Mouse (Mus musculus) small intestine, adult 2 months (tissue): ENCODE measurements around the gene Sipa1l3. TPM values are rescaled to one million over a fixed set of nuclear protein-coding genes. Genes with fewer than 3 reads are reported as not detected.
A peak's percentile ranks its signal among the peaks of the same experiment; 100 is the strongest.

Source experiments
- H3K27ac ChIP-seq: fragments of 200-500 bp; 2 replicates; pipeline ENCODE4 v1.5.1; 2012; ENCODE audit warnings: low read depth, low read length, control low read depth, inconsistent platforms; ENCODE audit not compliant: insufficient read depth
- H3K27me3 ChIP-seq: fragments of 200-500 bp; 2 replicates; pipeline ENCODE4 v1.6.1; 2012; ENCODE audit warnings: mild to moderate bottlenecking, moderate library complexity, low read length, inconsistent platforms; ENCODE audit not compliant: control insufficient read depth, insufficient read depth
- H3K36me3 ChIP-seq: fragments of 200-500 bp; 2 replicates; pipeline ENCODE4 v1.6.1; 2012; ENCODE audit warnings: mild to moderate bottlenecking, low read length, control low read depth, inconsistent platforms; ENCODE audit not compliant: control insufficient read depth, insufficient read depth
- H3K4me1 ChIP-seq: fragments of 200-500 bp; 2 replicates; pipeline ENCODE4 v1.6.1; 2012; ENCODE audit warnings: low read length, inconsistent platforms, mixed read lengths; ENCODE audit not compliant: control insufficient read depth, insufficient read depth, insufficient read length
- H3K4me3 ChIP-seq: fragments of 200-500 bp; 2 replicates; pipeline ENCODE4 v1.5.1; 2012; ENCODE audit warnings: low read depth, mild to moderate bottlenecking, control low read depth, inconsistent platforms, low read length, moderate library complexity
- CTCF ChIP-seq: fragments of 200-500 bp; IDR thresholded peaks from 2 replicates; pipeline ENCODE4 v1.5.1; 2012; ENCODE audit warnings: low read depth, mild to moderate bottlenecking, control low read depth, inconsistent platforms, low read length, moderate library complexity, mixed read lengths; ENCODE audit not compliant: insufficient replicate concordance, insufficient read length; ENCODE audit errors: extremely low read depth
- POLR2A ChIP-seq: fragments of 200-500 bp; IDR thresholded peaks from 2 replicates; pipeline ENCODE4 v1.6.1; 2012; ENCODE audit warnings: low read depth, mild to moderate bottlenecking, control low read depth, inconsistent platforms, low read length, moderate library complexity
- WGBS: fragments of 180-500 bp; shearing (Covaris S2); methylation state at CpG from one replicate; pipeline ENCODE4 v1.1.7; 2018; 5-methylcytosine and 5-hydroxymethylcytosine counted together
- polyA plus RNA-seq: library from polyadenylated mRNA; depleted of rRNA; stranded (reverse); fragments of >200 nt; gene quantifications from 2 replicates; pipeline ENCODE4 v1.2.3, GENCODE M21; 2012

Sipa1l3 gene
- polyA plus RNA-seq, 1 experiment = 192 TPM

DNA sequence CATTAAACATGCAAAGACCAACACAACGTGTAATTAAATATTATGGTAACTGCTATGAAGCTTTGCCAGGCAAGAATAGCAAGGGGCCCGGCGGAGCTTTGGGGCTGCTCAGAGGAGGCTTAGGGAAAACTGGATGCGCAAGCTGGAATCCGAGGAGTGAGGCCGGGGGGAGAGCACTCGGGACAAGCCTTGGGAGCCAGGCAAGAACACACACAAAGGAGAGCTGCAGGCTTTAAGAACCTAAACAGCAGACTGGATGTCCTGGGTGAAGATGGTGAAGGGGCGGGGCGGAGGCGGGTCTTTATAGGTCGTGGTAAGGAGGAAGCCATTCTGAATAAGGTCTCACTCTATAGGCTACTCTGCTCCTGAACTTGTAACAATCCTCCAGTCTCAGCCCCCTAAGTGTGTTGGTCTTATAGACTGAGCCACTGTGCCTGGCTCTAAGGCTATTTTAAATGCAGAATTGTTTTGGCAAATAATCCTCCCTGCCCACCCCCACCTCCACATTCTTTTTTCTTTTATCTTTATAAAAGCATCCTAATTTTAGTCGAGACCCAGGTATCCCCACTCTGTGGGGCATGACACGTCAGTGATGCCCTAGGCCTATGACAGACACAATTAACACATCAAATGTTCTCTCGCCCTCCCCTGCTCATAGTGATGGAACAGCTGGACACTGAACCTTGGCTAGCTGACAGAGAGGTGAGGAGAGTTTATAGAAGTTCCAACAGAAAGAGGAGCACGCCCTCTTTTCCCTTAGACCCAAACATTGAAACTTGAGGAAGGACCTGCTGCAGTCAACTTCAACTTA is 36.9 kb downstream of the Sipa1l3 start:
- peaks cover 5% of the 10 kb centered on the region; the same call in 1 of the 2 replicates for H3K36me3 ChIP-seq
- no peak overlapping the region for H3K4me3 ChIP-seq
- no peak overlapping the region for H3K27ac ChIP-seq
- H3K27me3 ChIP-seq = no peaks in the 10 kb centered on the region
- WGBS = 66% methylated on average over 15 of the region's 15 CpGs
- TF ChIP-seq POLR2A (no peak), CTCF (no peak)
- peaks cover 5% of the 10 kb centered on the region; the same call in 1 of the 2 replicates for H3K4me1 ChIP-seq

DNA sequence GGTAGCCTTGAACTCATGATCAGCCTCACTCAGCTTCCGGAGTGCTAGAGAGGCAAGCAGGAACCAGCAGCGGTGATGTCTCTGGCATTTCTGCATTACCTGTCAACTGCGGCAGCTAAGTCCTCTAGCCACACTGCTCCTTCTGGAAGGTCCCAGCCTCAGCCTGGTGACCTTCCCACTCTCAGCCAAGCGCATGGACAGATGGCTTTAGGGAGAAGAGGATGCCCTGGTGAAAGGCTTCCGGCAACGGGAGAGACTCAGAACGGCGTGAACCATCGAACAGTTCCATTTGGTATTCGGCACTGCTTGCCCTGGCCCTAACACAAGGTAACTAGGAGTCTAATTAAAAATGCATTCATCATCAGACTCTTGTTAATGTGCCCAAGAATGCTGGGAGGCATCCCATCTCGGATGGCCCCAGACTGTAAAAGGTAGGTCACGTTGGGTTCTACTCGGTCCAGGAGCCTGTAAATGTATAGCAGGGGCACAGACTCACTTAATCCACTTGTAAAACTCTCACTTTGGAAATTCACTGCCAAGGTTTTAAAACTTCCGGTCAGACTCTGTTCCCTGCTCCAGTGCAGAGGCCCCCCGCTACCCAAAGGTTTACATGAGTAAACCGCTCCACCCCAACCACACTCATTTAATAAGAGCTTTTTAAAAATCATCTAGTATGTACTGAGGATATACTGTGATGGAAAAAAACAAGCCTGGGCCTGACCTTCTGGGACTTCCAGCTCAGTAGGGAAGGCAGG is 37.7 kb downstream of the Sipa1l3 start:
- no peaks in the 10 kb centered on the region for H3K27me3 ChIP-seq

DNA sequence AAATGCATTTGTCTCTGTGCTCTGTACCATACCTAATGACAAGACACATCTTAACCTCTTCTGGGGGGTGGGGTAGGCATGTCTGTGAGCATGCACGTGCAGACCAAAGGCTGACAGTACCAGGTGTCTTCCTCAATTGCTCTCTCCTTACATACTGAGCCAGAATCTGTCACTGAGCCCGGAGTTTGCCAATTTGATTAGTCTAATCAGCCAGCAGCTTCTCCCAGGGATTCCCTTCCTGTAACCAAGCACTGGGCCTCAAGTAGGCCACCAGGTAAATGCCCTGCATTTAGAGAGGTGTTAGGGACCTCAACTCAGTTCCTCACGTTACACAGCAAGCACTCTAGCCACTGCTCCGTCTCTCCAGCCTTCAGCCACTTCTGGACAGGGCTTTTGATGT is 38.3 kb downstream of the Sipa1l3 start:
- Histone ChIP-seq H3K36me3 (peaks cover 5% of the 10 kb centered on the region; the same call in 1 of the 2 replicates), H3K27ac (no peak overlapping the region), H3K4me3 (no peak overlapping the region), H3K27me3 (no peaks in the 10 kb centered on the region), H3K4me1 (peaks cover 5% of the 10 kb centered on the region)
- TF ChIP-seq POLR2A = no peak
- no peak for TF ChIP-seq CTCF
- 73% methylated on average over 4 of the region's 4 CpGs for WGBS

More for the DNA sequence above, 37.7 kb downstream of the Sipa1l3 start:
- Histone ChIP-seq H3K27ac (no peak overlapping the region), H3K4me3 (no peak overlapping the region), H3K4me1 (peaks cover 5% of the 10 kb centered on the region; the same call in 1 of the 2 replicates), H3K36me3 (peaks cover 5% of the 10 kb centered on the region; the same call in 1 of the 2 replicates)
- WGBS = 89% methylated on average over 16 of the region's 16 CpGs
- TF ChIP-seq CTCF = no peak
- TF ChIP-seq POLR2A = no peak

DNA sequence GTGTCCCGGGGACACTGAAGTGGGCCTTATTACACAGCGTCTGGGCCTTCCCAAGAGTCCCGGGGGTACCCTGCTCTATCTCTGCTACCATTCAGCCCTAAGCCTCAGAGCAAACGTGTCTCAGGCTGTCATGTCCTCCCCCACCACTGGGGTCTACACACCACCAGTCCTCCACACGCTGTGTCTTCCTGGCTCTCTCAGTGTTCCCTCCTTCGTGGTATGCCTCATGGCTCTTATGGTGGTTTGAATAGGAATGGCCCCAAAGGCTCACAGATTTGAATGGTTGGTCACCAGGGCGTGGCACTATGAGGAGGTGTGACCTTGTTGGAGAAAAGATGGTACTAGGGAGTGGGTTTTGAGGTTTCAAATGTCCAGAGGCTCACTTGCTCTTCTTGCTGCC is 43.4 kb downstream of the Sipa1l3 start:
- Histone ChIP-seq H3K36me3 (peaks cover under 1% of the 10 kb centered on the region; the same call in 1 of the 2 replicates), H3K27me3 (no peaks in the 10 kb centered on the region), H3K4me1 (peaks cover 31% of the 10 kb centered on the region), H3K4me3 (no peak overlapping the region), H3K27ac (no peak overlapping the region)
- 94% methylated on average over 7 of the region's 7 CpGs for WGBS
- TF ChIP-seq CTCF (no peak), POLR2A (no peak)

- 18% methylated on average over 7 of the region's 7 CpGs for WGBS
- Histone ChIP-seq H3K27ac (peak overlapping the region; percentile 54), H3K4me3 (no peak overlapping the region), H3K27me3 (no peaks in the 10 kb centered on the region), H3K36me3 (no peaks in the 10 kb centered on the region), H3K4me1 (peaks cover 50% of the 10 kb centered on the region)
- no peak for TF ChIP-seq CTCF
- no peak for TF ChIP-seq POLR2A
Observed at GRCm38 (mm10) chr7:29471309-29471708, 47.1 kb downstream of the Sipa1l3 start.

DNA sequence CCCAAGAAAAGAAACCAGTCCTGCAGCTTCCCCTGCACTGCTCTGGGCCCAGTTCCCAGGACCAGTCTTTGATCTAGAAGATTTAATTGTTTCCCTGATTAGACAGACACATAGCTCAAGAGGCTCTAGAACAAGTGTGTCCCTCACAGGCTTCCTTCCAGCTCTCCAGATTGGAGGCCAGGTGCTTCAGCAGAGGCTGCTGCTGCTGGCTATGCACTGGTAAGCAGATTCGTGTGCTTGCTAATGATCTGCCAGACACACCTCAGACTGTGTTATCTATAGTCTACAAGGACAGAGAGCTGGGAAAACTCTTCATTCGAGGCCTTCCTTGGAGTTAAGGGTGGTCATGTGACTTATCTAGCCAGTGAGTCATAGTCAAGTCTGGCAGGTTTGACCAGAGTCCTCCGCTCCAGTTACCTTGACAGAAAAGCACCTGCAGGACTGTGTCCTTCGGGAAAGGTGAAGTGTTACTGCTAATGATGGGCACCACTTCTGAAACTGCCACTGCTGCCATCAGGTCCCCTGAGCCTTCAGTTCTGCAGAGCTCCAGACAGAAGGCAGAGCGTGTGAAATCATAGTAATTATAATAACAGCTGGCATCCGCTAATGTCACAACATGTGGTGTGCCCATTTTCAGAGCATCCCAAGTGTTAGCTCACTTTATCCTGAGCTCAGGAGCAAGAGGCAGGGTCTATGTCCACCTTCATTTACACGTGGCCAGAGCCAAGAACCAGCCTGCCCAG is 48.7 kb downstream of the Sipa1l3 start:
- Histone ChIP-seq H3K27ac (peak overlapping the region; percentile 55), H3K27me3 (no peaks in the 10 kb centered on the region), H3K4me3 (no peak overlapping the region), H3K36me3 (no peaks in the 10 kb centered on the region), H3K4me1 (peaks cover 50% of the 10 kb centered on the region)
- no peak for TF ChIP-seq CTCF
- WGBS = 23% methylated on average over 7 of the region's 7 CpGs

GRCm38 (mm10) chr7:29468593-29468992 is 49.8 kb downstream of the Sipa1l3 start:
- H3K4me1 ChIP-seq = peaks cover 47% of the 10 kb centered on the region
- no peak overlapping the region for H3K4me3 ChIP-seq
- H3K27me3 ChIP-seq = no peaks in the 10 kb centered on the region
- TF ChIP-seq CTCF = no peak
- TF ChIP-seq POLR2A = no peak
- 38% methylated on average over 5 of the region's 5 CpGs for WGBS
- H3K27ac ChIP-seq = peak overlapping the region; percentile 55; the same call in 1 of the 2 replicates
- no peaks in the 10 kb centered on the region for H3K36me3 ChIP-seq
